Mouse (Mus musculus): Measurements from ENCODE around the gene Gm2016.
"Not testable (repeated sequence)": the region's sequence is repeated elsewhere in the genome, so short reads cannot be mapped to it uniquely, and the experiment has no call there.

Gene Gm2016

GRCm38 (mm10) chr12:87873772-87874171 lies at the start of gene Gm2016:
Gm2016 (plus strand) TSS chr12:87874072.
- not testable (repeated sequence) for DNase-seq (ENCODE audit: low spot score)

- not testable (repeated sequence) for DNase-seq (ENCODE audit: low spot score)
Measured at GRCm38 (mm10) chr12:87842239-87842638, 31.6 kb upstream of the Gm2016 start, which contains the start of gene Gm2001. Gm2001 (minus strand) TSS chr12:87842339.

DNA sequence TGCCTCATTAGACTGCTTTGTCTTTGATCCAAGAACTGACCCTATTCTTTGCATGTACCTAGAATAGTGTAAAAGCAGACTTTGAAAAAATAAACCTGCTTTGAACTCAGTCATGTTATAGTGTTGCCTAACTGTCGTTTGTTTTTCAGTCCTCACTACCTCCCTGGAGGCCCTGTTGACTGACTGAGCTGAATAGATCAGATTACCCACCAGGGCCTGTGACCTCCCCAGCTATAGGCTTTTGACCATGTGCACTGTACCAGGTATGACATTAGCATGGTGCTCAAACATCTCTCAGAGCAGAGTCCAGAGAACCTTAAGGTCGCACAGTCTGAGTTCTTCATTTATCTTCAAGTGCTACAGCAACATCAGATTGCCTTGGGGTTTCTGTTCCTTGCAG lies 23.2 kb upstream of the Gm2016 start:
- DNase-seq (ENCODE audit: low spot score) = not testable (repeated sequence)

GRCm38 (mm10) chr12:87856067-87856466 lies 17.8 kb upstream of the Gm2016 start:
- DNase-seq (ENCODE audit: low spot score) = not testable (repeated sequence)

GRCm38 (mm10) chr12:87861740-87862692 lies 11.9 kb upstream of the Gm2016 start:
- not testable (repeated sequence) for DNase-seq (ENCODE audit: low spot score)

DNA sequence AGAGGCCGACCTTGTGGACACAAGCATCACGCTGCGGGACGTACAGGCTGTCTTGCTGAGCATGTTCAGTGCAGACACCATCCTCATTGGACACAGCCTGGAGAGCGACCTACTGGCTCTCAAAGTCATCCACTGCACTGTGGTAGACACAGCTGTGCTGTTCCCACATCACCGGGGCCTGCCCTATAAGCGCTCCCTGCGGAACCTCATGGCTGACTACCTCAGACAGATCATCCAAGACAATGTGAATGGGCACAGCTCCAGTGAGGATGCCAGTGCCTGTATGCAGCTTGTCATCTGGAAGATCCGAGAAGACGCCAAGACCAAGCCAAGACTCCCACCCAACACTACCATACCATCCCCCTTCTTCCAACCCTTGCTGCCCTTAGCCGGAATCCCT lies 10.2 kb upstream of the Gm2016 start:
- DNase-seq (ENCODE audit: low spot score) = not testable (repeated sequence)

GRCm38 (mm10) chr12:87864048-87864447 lies 9.8 kb upstream of the Gm2016 start:
- not testable (repeated sequence) for DNase-seq (ENCODE audit: low spot score)

- DNase-seq (ENCODE audit: low spot score) = not testable (repeated sequence)
Measured at GRCm38 (mm10) chr12:87895070-87895469, 21.2 kb downstream of the Gm2016 start, which contains the start of gene Gm2022. Gm2022 (plus strand) TSS chr12:87895370.

DNA sequence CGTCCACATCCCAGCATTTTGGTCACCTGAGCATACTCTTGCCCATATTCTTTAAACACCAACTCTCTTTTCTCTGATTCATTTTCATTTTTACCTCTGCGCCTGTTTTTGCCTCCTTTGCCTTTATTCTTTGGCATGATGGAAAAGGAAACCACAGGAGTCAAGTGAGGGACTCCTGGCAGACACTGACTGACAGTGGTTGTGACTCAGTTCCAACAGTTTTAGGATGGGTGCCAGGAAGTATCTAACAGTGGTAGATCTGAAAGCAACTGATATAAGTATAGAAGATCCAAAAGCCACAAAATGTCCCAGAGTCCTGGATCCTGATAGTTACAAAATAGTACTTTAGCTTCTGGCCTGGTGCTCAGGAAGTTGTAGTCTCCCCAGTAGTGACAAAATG lies 45.8 kb downstream of the Gm2016 start, which contains the start of gene Gm2035:
TSS of gene Gm2035 (minus strand) at position 137 of the 400 bp plus-strand sequence.
- DNase-seq (ENCODE audit: low spot score) = not testable (repeated sequence)
